Mouse (Mus musculus): ENCODE data around the gene Eipr1.

DNA sequence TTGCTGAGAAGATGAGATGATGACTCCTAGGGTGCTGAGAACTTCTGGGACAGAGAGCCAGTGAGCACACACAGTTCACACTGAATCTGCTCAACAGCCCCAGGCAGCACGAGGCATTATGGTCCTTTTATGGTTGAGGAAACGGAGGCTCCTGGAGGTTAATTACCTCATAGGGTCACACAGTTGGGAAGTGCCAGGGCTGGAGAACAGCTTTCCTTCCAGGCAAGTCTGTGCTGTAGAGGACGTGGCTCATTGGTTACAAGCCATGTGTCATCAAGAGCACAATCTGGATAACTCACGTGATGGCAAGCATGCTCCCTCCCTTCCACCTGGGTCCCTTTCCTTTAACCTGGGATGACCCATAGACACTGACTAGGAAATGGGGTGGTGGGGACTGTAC, 148.1 kb downstream of the Eipr1 start:
- no peak for TF ChIP-seq CTCF (IDR thresholded peaks at IDR 0.05; ENCODE audit: low read depth)
- TF ChIP-seq EP300 (IDR thresholded peaks at IDR 0.05; ENCODE audit: low read depth) = no peak
